Mouse (Mus musculus): ENCODE measurements around the gene 2210408I21Rik. TPM values are rescaled to one million over a fixed set of nuclear protein-coding genes. Genes with fewer than 3 reads are reported as not detected.
A peak's percentile ranks its signal among the peaks of the same experiment; 100 is the strongest.
"Not testable (repeated sequence)": the region's sequence is repeated elsewhere in the genome, so short reads cannot be mapped to it uniquely, and the experiment has no call there.

Gene 2210408I21Rik
- 4.0 TPM in 2 replicates for total RNA-seq (2012; rRNA removed)
- 1 to 10 TPM in 1 of 2 experiments, not detected in 1; 1.6 TPM for polyA plus RNA-seq (2012; ENCODE audit: insufficient read depth in 1 of 2, insufficient read length in 2 of 2, low read depth in 1 of 2, low replicate concordance in 2 of 2, missing spikeins in 1 of 2)

- Histone ChIP-seq H3K4me3 (ENCODE audit: control insufficient read depth in 1 of 2, insufficient read depth in 1 of 2, low read depth in 2 of 2, low read length in 2 of 2) (peak within 1 kb of the TSS; percentile 60 to 91), H3K9me3 (replicated peaks; ENCODE audit: insufficient read depth, low read length) (no peaks in the 10 kb centered on the region), H3K79me2 (ENCODE audit: control insufficient read depth, insufficient read depth, low read length, poor library complexity) (peaks cover 18% of the 10 kb centered on the region), H3K4me1 (ENCODE audit: control insufficient read depth in 1 of 2, insufficient read depth in 2 of 2, low read length in 2 of 2) (peaks cover 2 to 8% of the 10 kb centered on the region in 2 experiments), H3K36me3 (ENCODE audit: control insufficient read depth in 1 of 2, insufficient read depth in 2 of 2, low read length in 2 of 2) (peaks cover 0 to 17% of the 10 kb centered on the region in 2 experiments; a peak in 2 of 4 replicates), H3K9ac (ENCODE audit: control insufficient read depth, low read depth, low read length, poor library complexity, severe bottlenecking) (peak within 1 kb of the TSS; percentile 93), H3K27ac (ENCODE audit: control insufficient read depth, low read depth, low read length) (peak within 1 kb of the TSS; percentile 75), H3K27me3 (ENCODE audit: control insufficient read depth in 1 of 2, insufficient read depth in 2 of 2, low read length in 2 of 2) (no peaks in the 10 kb centered on the region)
- DNase-seq (ENCODE audit: low read depth, low spot score): peak; percentile 93
- TF ChIP-seq MEF2A (IDR thresholded peaks at IDR 0.05; ENCODE audit: extremely low read depth, insufficient replicate concordance, low read depth, low read length, poor library complexity, severe bottlenecking): no peak
- 0 out of 2 replicates have a peak, but pooled peaks have one; percentile 27 for TF ChIP-seq UBTF (IDR thresholded peaks at IDR 0.05; ENCODE audit: borderline replicate concordance, insufficient read depth, low read depth, low read length)
- TF ChIP-seq TBP (IDR thresholded peaks at IDR 0.05; ENCODE audit: low read depth, low read length): peak; percentile 77
- peak; percentile 98 for TF ChIP-seq SIN3A (IDR thresholded peaks at IDR 0.05; ENCODE audit: low read length)
- peak; percentile 67 for TF ChIP-seq NELFE (IDR thresholded peaks at IDR 0.05; ENCODE audit: low read depth, low read length)
- peak; percentile 92 for TF ChIP-seq HCFC1 (IDR thresholded peaks at IDR 0.05; ENCODE audit: low read depth, low read length)
- no peak for TF ChIP-seq CHD1 (IDR thresholded peaks at IDR 0.05; ENCODE audit: low read depth, low read length)
- peak; percentile 100 for TF ChIP-seq E2F4 (IDR thresholded peaks at IDR 0.05; ENCODE audit: borderline replicate concordance, low read depth, low read length)
- no peak for TF ChIP-seq TCF12 (IDR thresholded peaks at IDR 0.05; ENCODE audit: low read depth, low read length)
- peak in 1 of 2 experiments; percentile 78; a peak in 2 of 4 replicates for TF ChIP-seq POLR2A (IDR thresholded peaks at IDR 0.05; ENCODE audit: control insufficient read depth in 1 of 2, insufficient read depth in 1 of 2, low read depth in 1 of 2, low read length in 2 of 2, poor library complexity in 1 of 2)
- TF ChIP-seq ELF1 (IDR thresholded peaks at IDR 0.05; ENCODE audit: low read depth, low read length): peak; percentile 60; the same call in 1 of the 2 replicates
Measured at GRCm38 (mm10) chr13:77134931-77135620, at the start of gene 2210408I21Rik, which contains the start of gene Slf1. Gene 2210408I21Rik, plus strand, starts transcription at chr13:77135540. Gene Slf1, minus strand, starts transcription at chr13:77135473.

DNA sequence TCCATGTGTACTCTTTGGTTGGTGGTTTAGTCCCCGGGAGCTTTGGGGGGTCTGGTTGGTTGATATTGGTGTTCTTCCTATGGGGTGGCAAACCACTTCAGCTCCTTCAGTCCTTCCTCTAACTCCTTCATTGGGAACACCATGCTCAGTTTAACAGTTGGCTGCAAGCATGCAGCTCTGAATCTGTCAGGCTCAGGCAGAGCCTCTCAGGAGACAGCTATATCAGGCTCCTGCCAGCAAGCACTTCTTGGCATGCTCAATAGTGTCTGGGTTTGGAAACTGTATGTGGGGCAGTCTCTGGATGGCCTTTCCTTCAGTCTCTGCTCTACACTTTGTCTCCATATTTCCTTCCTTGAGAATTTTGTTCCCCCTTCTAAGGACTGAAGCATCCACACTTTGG lies 42.5 kb upstream of the 2210408I21Rik start:
- H3K4me1 ChIP-seq (ENCODE audit: control insufficient read depth in 1 of 2, insufficient read depth in 2 of 2, low read length in 2 of 2); H3K79me2 ChIP-seq (ENCODE audit: control insufficient read depth, insufficient read depth, low read length, poor library complexity); H3K4me3 ChIP-seq (ENCODE audit: control insufficient read depth in 1 of 2, insufficient read depth in 1 of 2, low read depth in 2 of 2, low read length in 2 of 2); DNase-seq (ENCODE audit: low read depth, low spot score); H3K9me3 ChIP-seq (replicated peaks; ENCODE audit: insufficient read depth, low read length); H3K9ac ChIP-seq (ENCODE audit: control insufficient read depth, low read depth, low read length, poor library complexity, severe bottlenecking); H3K36me3 ChIP-seq (ENCODE audit: control insufficient read depth in 1 of 2, insufficient read depth in 2 of 2, low read length in 2 of 2); H3K27ac ChIP-seq (ENCODE audit: control insufficient read depth, low read depth, low read length); H3K27me3 ChIP-seq (ENCODE audit: control insufficient read depth in 1 of 2, insufficient read depth in 2 of 2, low read length in 2 of 2): not testable (repeated sequence)

DNA sequence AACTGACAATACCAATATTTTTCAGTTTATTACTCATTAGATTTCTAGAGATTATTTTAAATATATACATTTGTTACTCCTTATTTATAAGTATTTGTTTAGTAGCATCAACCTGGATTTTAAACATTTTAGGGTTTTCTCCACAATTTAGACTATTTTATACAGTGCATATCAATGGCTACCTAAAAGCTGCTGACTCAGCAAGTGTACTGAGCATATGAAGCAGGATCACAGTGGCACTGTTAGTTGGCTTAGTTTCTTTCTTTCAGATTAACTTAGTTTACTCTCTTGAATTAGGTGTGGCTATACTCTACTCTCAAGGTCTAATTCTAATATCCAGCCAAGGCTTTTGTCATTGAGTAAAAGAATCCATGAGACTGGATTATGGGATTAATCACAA lies 27.6 kb upstream of the 2210408I21Rik start:
- no peak for DNase-seq (ENCODE audit: low read depth, low spot score)
- Histone ChIP-seq H3K4me3 (ENCODE audit: control insufficient read depth in 1 of 2, insufficient read depth in 1 of 2, low read depth in 2 of 2, low read length in 2 of 2) (no peak overlapping the region), H3K9ac (ENCODE audit: control insufficient read depth, low read depth, low read length, poor library complexity, severe bottlenecking) (no peak overlapping the region), H3K9me3 (replicated peaks; ENCODE audit: insufficient read depth, low read length) (no peaks in the 10 kb centered on the region), H3K4me1 (ENCODE audit: control insufficient read depth in 1 of 2, insufficient read depth in 2 of 2, low read length in 2 of 2) (no peaks in the 10 kb centered on the region), H3K79me2 (ENCODE audit: control insufficient read depth, insufficient read depth, low read length, poor library complexity) (no peaks in the 10 kb centered on the region), H3K36me3 (ENCODE audit: control insufficient read depth in 1 of 2, insufficient read depth in 2 of 2, low read length in 2 of 2) (peaks cover 0 to 8% of the 10 kb centered on the region in 2 experiments; a peak in 2 of 4 replicates), H3K27me3 (ENCODE audit: control insufficient read depth in 1 of 2, insufficient read depth in 2 of 2, low read length in 2 of 2) (no peaks in the 10 kb centered on the region), H3K27ac (ENCODE audit: control insufficient read depth, low read depth, low read length) (no peak overlapping the region)
- TF ChIP-seq E2F4 (IDR thresholded peaks at IDR 0.05; ENCODE audit: borderline replicate concordance, low read depth, low read length) (no peak), SMC3 (IDR thresholded peaks at IDR 0.05; ENCODE audit: low read depth, low read length) (no peak), CHD2 (IDR thresholded peaks at IDR 0.05; ENCODE audit: low read length) (no peak), MAZ (IDR thresholded peaks at IDR 0.05; ENCODE audit: low read depth, low read length) (no peak), CTCF (IDR thresholded peaks at IDR 0.05 in 2 of 3, conservative IDR thresholded peaks at IDR 0.05 in 1 of 3; ENCODE audit: control insufficient read depth in 1 of 3, insufficient read depth in 1 of 3, low read depth in 2 of 3, low read length in 3 of 3, poor library complexity in 1 of 3, severe bottlenecking in 1 of 3) (no peak), MAFK (IDR thresholded peaks at IDR 0.05; ENCODE audit: borderline replicate concordance, low read depth, low read length) (peak; percentile 96), CHD1 (IDR thresholded peaks at IDR 0.05; ENCODE audit: low read depth, low read length) (no peak), NELFE (IDR thresholded peaks at IDR 0.05; ENCODE audit: low read depth, low read length) (no peak)

All from MEL (cell line).